Mouse (Mus musculus) left cerebral cortex, postnatal 4 days (tissue): ENCODE results near the gene Olfr1028. TPM values are rescaled to one million over a fixed set of nuclear protein-coding genes. Genes with fewer than 3 reads are reported as not detected.

Source experiments
- DNase-seq: peaks from one replicate; pipeline ENCODE4 v3.0.0-alpha.2; 2022
- intact Hi-C: fragments of 180-260 bp; cut with DNase I; formaldehyde crosslinking; loops from one replicate; pipeline ENCODE4 v1.15.1; 2025
- total RNA-seq, 2 experiments: library from RNA; stranded (reverse); gene quantifications; 2 replicates each; pipeline ENCODE4 v1.2.3; 2021

Gene Olfr1028
- not detected for total RNA-seq

DNA sequence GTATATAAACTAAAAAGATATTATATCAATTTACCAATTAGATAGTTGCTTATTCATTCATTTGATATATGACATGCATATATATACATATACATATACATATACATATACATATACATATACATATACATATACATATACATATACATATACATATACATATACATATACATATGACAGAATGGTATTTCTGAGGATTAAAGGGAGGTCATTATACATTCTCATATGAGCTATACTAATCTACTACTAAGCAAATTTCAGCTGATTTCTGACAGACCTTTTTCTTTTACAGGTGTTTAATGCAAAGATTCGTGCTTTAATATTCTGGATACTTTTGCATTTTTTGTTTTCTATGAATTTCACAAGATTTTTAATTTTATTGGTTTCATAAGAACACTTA, at the start of gene Olfr1028:
Gene Olfr1028 (plus strand): TSS at position 301 of the 400 bp plus-strand sequence.
- intact Hi-C loops = no loop called here

DNA sequence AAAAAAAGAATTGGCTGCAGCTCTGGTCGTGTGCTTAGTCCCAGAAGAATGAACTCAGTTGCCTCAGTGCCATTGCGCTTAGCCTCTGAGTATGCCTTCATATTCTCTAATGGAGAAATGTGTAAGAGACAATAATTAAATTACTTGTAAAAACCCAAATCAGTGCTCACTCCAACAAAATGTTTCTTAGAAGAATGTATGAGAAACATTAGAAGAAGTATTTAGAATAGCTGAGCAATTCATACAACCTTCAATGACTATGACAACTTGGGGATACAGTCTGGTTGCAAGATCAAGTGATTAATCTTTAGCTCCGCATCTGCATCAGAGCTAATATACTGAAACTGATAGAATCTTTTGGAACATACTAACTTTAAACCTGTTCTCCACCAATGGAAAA, 45.3 kb upstream of the Olfr1028 start, which contains the start of gene Olfr1024:
Gene Olfr1024 (minus strand): TSS at position 101 of the 400 bp plus-strand sequence.
- intact Hi-C loops = no loop called here
- DNase-seq = no peak

More for the DNA sequence above, at the start of gene Olfr1028:
- no peak for DNase-seq

DNA sequence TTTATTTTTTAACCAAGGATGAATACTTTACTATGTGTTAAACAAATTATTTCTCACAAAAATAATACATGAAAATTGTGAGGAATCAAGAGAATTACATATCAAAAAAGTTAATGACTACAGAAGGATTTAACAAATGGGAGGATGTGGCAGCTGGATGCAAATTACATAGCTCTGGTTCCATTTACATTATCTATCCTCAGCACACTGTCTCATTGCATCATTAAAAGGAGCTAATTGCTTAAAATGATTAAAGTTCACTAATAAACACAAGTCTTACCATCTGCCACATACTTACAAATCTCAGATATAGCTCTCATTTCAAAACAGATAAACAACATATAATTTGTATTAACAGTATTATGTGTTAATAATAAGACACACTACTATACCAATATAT, 37.0 kb upstream of the Olfr1028 start:
- DNase-seq = no peak
- intact Hi-C loops = no loop called here

DNA sequence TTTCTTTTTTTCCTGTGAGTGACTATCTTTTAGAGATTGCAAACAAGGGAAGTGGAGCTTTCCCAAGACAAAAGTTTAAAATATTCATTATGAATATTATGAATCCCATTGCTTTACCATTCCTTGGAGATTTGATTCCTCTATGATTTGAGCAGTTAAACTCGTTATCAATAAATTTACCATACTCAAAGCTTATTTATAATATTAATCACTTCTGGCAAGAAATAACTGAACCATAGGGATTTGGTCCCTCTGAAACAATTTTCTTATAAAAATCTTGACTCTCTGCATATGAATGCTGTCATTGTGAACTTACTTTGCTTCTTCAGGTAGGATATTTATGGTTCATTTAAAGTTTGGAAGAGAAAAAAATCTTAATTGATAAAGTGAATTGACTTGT, 35.3 kb upstream of the Olfr1028 start, which contains the start of gene Olfr1025-ps1:
Gene Olfr1025-ps1 (plus strand): TSS at position 301 of the 400 bp plus-strand sequence.
- DNase-seq = no peak
- intact Hi-C loops = no loop called here

- intact Hi-C loops = no loop called here
- no peak for DNase-seq
Measured at GRCm38 (mm10) chr2:85921258-85921657, 29.0 kb upstream of the Olfr1028 start, which contains the start of gene Olfr1026. Gene Olfr1026, plus strand, starts transcription at chr2:85921558.

DNA sequence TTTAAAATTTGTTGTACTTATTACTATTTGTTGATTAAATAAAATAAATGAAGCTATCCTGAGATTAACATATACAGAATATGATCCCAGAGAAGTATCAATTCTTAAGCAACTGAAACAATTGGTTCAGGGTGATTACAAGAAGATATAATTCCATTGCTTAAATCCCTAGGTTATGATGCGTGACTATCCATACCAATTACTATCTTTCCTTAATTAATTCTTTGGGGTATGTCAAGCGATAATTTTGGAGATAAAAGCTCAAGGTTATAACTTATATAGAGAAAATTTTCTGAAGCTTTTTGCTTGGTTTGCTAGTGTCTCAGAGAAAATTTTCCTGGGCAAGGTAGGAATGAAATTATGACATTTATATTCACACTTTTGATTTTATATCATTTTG, 23.4 kb downstream of the Olfr1028 start, which contains the start of gene Olfr1029:
Gene Olfr1029 (plus strand): TSS at position 301 of the 400 bp plus-strand sequence.
- no peak for DNase-seq
- intact Hi-C loops = no loop called here

DNA sequence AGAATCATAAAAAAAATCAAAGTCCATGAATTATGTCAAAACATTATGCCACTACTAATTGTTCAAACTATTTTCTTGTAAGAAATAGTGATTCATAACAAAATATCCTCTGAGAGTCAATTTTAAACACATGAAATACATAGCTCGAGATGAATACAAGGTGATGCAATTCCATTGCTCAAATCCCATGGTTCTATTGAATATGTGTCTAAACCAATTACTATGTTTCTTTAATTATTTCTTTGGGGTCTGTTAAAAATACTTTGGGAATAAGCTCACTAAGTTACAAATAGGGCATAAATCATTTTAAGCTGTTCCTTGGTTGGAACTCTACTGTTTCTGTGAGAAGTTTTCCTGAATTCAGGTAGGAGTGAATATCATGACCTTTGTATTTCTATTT, 28.7 kb downstream of the Olfr1028 start, which contains the start of gene Olfr1030:
Gene Olfr1030 (plus strand): TSS at position 301 of the 400 bp plus-strand sequence.
- intact Hi-C loops = no loop called here
- DNase-seq = no peak

DNA sequence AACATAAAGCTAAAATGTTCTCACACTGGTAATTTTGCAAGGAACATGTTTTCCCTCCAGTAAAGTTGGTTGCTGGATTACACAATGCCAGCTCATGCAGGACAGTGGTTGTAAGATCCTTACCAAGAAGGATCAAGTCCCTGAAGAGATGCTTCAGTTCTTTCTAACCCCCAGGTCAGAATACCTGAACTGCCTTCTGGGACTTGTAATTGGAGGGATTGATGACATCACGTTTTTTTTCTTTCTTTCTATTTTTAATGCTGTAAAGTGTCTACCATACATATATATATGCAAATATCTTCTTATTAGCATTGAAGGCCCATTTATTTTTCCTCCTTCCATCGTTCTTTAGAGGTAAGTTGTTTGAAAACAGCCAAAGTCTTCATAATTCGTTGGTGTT, 39.8 kb downstream of the Olfr1028 start, which contains the start of gene Olfr1031:
Gene Olfr1031 (plus strand): TSS at position 301 of the 400 bp plus-strand sequence.
- intact Hi-C loops = no loop called here
- no peak for DNase-seq

Other genes with a start within 250 kb of the Olfr1028 start
- not detected for gene Olfr1009, start 235.0 kb upstream of the Olfr1028 start, total RNA-seq
- not detected for gene Olfr1012, start 187.7 kb upstream of the Olfr1028 start, total RNA-seq
- gene Olfr1013, start 183.3 kb upstream of the Olfr1028 start, total RNA-seq = not detected
- gene Olfr1014, start 177.7 kb upstream of the Olfr1028 start, total RNA-seq = not detected
- gene Olfr1015, start 168.4 kb upstream of the Olfr1028 start, total RNA-seq = not detected
- not detected for gene Olfr1016, start 147.9 kb upstream of the Olfr1028 start, total RNA-seq
- gene Olfr1018, start 132.0 kb upstream of the Olfr1028 start, total RNA-seq = not detected
- gene Olfr1019, start 105.0 kb upstream of the Olfr1028 start, total RNA-seq = not detected
- gene Olfr1020, start 103.4 kb upstream of the Olfr1028 start, total RNA-seq = not detected
- not detected for gene Olfr1022, start 81.8 kb upstream of the Olfr1028 start, total RNA-seq
- gene Olfr1023, start 64.8 kb upstream of the Olfr1028 start, total RNA-seq = not detected
- gene Olfr1024, start 45.4 kb upstream of the Olfr1028 start, total RNA-seq = not detected
- not detected for gene Olfr1025-ps1, start 35.2 kb upstream of the Olfr1028 start, total RNA-seq
- gene Olfr1026, start 28.9 kb upstream of the Olfr1028 start, total RNA-seq = not detected
- not detected for gene Olfr1029, start 23.5 kb downstream of the Olfr1028 start, total RNA-seq
- gene Olfr1030, start 28.8 kb downstream of the Olfr1028 start, total RNA-seq = not detected
- gene Olfr1031, start 39.9 kb downstream of the Olfr1028 start, total RNA-seq = not detected
- gene Olfr1032, start 55.1 kb downstream of the Olfr1028 start, total RNA-seq = not detected
- not detected for gene Olfr1033, start 70.2 kb downstream of the Olfr1028 start, total RNA-seq
- not detected for gene Olfr1034, start 95.4 kb downstream of the Olfr1028 start, total RNA-seq
- gene Olfr1036, start 123.6 kb downstream of the Olfr1028 start, total RNA-seq = not detected
- not detected for gene Olfr1037, start 136.9 kb downstream of the Olfr1028 start, total RNA-seq
- not detected for gene Olfr1039, start 185.5 kb downstream of the Olfr1028 start, total RNA-seq
- not detected for gene Olfr1040, start 196.3 kb downstream of the Olfr1028 start, total RNA-seq
- gene Olfr1042, start 211.4 kb downstream of the Olfr1028 start, total RNA-seq = not detected
- not detected for gene Olfr1043, start 217.1 kb downstream of the Olfr1028 start, total RNA-seq
- not detected for gene Olfr1044, start 227.4 kb downstream of the Olfr1028 start, total RNA-seq
- not detected for gene Olfr52, start 235.2 kb downstream of the Olfr1028 start, total RNA-seq